Mouse (Mus musculus): Measurements from ENCODE around the gene Gm498. TPM values are rescaled to one million over a fixed set of nuclear protein-coding genes. Genes with fewer than 3 reads are reported as not detected.

Gm498 gene
- polyA plus RNA-seq, 1 experiment from 2014 or later: not detected

- Histone ChIP-seq H3K27me3 (ENCODE audit: insufficient read depth, low read length) (no peaks in the 10 kb centered on the region), H3K9me3 (replicated peaks; ENCODE audit: low read length) (no peaks in the 10 kb centered on the region), H3K9ac (ENCODE audit: low read depth, low read length) (no peak overlapping the region), H3K27ac (no peak overlapping the region), H3K4me3 (replicated peaks; ENCODE audit: low read depth, low read length) (no peak overlapping the region), H3K36me3 (ENCODE audit: insufficient read depth, low read length) (no peaks in the 10 kb centered on the region), H3K4me2 (ENCODE audit: low read length) (no peak overlapping the region), H3K4me1 (replicated peaks; ENCODE audit: insufficient read depth, low read length) (no peaks in the 10 kb centered on the region)
- TF ChIP-seq CTCF (IDR thresholded peaks at IDR 0.05; ENCODE audit: low read depth): no peak
- WGBS: 78% methylated on average over 4 of the region's 4 CpGs
- no peak for ATAC-seq (replicated peaks; ENCODE audit: low FRiP score, low read depth)
- DNase-seq (ENCODE audit: low spot score): no peak
Measured at GRCm38 (mm10) chr7:143868874-143869273, 2.2 kb downstream of the Gm498 start.

DNA sequence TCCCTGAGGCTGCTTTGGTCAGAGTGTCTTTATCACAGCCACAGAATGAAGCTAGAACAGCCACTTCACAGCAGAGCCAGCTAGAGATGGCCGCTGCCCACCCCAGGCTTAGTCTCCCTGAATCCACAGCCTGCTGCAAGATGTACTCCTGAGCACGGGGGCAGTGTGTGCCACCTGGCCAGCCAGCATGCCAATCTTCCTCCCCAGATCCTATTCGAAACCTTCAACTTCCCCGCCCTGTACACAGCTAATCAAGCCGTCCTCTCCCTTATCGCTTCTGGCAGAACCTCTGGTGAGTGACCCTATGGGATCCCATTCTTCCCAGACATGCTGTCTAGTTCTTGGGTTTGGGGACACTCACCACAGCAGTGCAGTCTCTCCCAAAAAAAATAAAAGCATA, 17.1 kb downstream of the Gm498 start:
- no peak for TF ChIP-seq CTCF (IDR thresholded peaks at IDR 0.05; ENCODE audit: low read depth)
- 77% methylated on average over 6 of the region's 6 CpGs for WGBS
- no peak overlapping the region for H3K9ac ChIP-seq (ENCODE audit: low read depth, low read length)
- H3K4me3 ChIP-seq (replicated peaks; ENCODE audit: low read depth, low read length): no peak overlapping the region
- H3K27ac ChIP-seq: no peak overlapping the region
- no peaks in the 10 kb centered on the region for H3K36me3 ChIP-seq (ENCODE audit: insufficient read depth, low read length)
- ATAC-seq (replicated peaks; ENCODE audit: low FRiP score, low read depth): no peak
- no peaks in the 10 kb centered on the region for H3K4me1 ChIP-seq (replicated peaks; ENCODE audit: insufficient read depth, low read length)
- H3K9me3 ChIP-seq (replicated peaks; ENCODE audit: low read length): no peaks in the 10 kb centered on the region
- H3K27me3 ChIP-seq (ENCODE audit: insufficient read depth, low read length): no peaks in the 10 kb centered on the region
- H3K4me2 ChIP-seq (ENCODE audit: low read length): no peak overlapping the region
- no peak for DNase-seq (ENCODE audit: low spot score)

- H3K9ac ChIP-seq (ENCODE audit: low read depth, low read length): no peak overlapping the region
- no peak for TF ChIP-seq CTCF (IDR thresholded peaks at IDR 0.05; ENCODE audit: low read depth)
- H3K4me3 ChIP-seq (replicated peaks; ENCODE audit: low read depth, low read length): no peak overlapping the region
- H3K4me1 ChIP-seq (replicated peaks; ENCODE audit: insufficient read depth, low read length): no peaks in the 10 kb centered on the region
- no peak for ATAC-seq (replicated peaks; ENCODE audit: low FRiP score, low read depth)
- H3K9me3 ChIP-seq (replicated peaks; ENCODE audit: low read length): no peaks in the 10 kb centered on the region
- H3K36me3 ChIP-seq (ENCODE audit: insufficient read depth, low read length): no peaks in the 10 kb centered on the region
- WGBS: 83% methylated on average over 2 of the region's 2 CpGs
- H3K4me2 ChIP-seq (ENCODE audit: low read length): no peak overlapping the region
- H3K27me3 ChIP-seq (ENCODE audit: insufficient read depth, low read length): no peaks in the 10 kb centered on the region
- no peak for DNase-seq (ENCODE audit: low spot score)
- no peak overlapping the region for H3K27ac ChIP-seq
Measured at GRCm38 (mm10) chr7:143891146-143891545, 24.5 kb downstream of the Gm498 start.

DNA sequence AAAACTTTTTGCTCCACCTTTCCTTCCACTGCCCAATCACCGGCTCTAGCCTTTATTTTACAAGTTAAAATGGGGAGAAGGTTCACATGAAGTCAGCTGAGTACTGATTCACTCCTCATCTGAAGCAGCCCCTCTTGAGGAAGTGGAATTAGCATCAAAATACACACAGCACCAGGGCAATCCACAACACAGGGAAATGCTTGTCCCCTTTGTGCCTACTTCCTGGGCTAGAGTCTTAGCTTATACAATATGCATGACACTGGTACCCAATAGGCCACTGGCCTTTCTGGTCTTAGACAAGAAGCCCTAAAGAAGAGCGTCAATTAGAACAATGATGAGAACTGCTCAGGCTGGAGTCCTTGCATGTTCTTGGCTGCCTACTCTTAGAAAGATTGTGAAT, 25.7 kb downstream of the Gm498 start:
- no peak for TF ChIP-seq CTCF (IDR thresholded peaks at IDR 0.05; ENCODE audit: low read depth)
- no peak for DNase-seq (ENCODE audit: low spot score)
- Histone ChIP-seq H3K4me3 (replicated peaks; ENCODE audit: low read depth, low read length) (no peak overlapping the region), H3K27me3 (ENCODE audit: insufficient read depth, low read length) (no peaks in the 10 kb centered on the region), H3K4me1 (replicated peaks; ENCODE audit: insufficient read depth, low read length) (no peaks in the 10 kb centered on the region), H3K9me3 (replicated peaks; ENCODE audit: low read length) (no peaks in the 10 kb centered on the region), H3K4me2 (ENCODE audit: low read length) (no peak overlapping the region), H3K36me3 (ENCODE audit: insufficient read depth, low read length) (no peaks in the 10 kb centered on the region), H3K9ac (ENCODE audit: low read depth, low read length) (no peak overlapping the region), H3K27ac (no peak overlapping the region)
- 67% methylated on average over 2 of the region's 2 CpGs for WGBS
- no peak for ATAC-seq (replicated peaks; ENCODE audit: low FRiP score, low read depth)

GRCm38 (mm10) chr7:143900667-143901066, 34.0 kb downstream of the Gm498 start:
- no peak overlapping the region for H3K27ac ChIP-seq
- no peaks in the 10 kb centered on the region for H3K9me3 ChIP-seq (replicated peaks; ENCODE audit: low read length)
- H3K36me3 ChIP-seq (ENCODE audit: insufficient read depth, low read length): no peaks in the 10 kb centered on the region
- no peaks in the 10 kb centered on the region for H3K27me3 ChIP-seq (ENCODE audit: insufficient read depth, low read length)
- ATAC-seq (replicated peaks; ENCODE audit: low FRiP score, low read depth) (no peak; the same call in 1 of the 2 replicates), DNase-seq (ENCODE audit: low spot score) (peak; percentile 64)
- TF ChIP-seq CTCF (IDR thresholded peaks at IDR 0.05; ENCODE audit: low read depth): peak; percentile 70
- 21% methylated on average over 2 of the region's 2 CpGs for WGBS
- H3K4me3 ChIP-seq (replicated peaks; ENCODE audit: low read depth, low read length): no peak overlapping the region
- H3K9ac ChIP-seq (ENCODE audit: low read depth, low read length): no peak overlapping the region
- H3K4me2 ChIP-seq (ENCODE audit: low read length): no peak overlapping the region
- no peaks in the 10 kb centered on the region for H3K4me1 ChIP-seq (replicated peaks; ENCODE audit: insufficient read depth, low read length)

GRCm38 (mm10) chr7:143905176-143905575, 38.5 kb downstream of the Gm498 start:
- no peak overlapping the region for H3K4me3 ChIP-seq (replicated peaks; ENCODE audit: low read depth, low read length)
- ATAC-seq (replicated peaks; ENCODE audit: low FRiP score, low read depth) (no peak), DNase-seq (ENCODE audit: low spot score) (no peak)
- H3K27ac ChIP-seq: no peak overlapping the region
- WGBS: 91% methylated on average over 1 of the region's 1 CpGs
- no peaks in the 10 kb centered on the region for H3K9me3 ChIP-seq (replicated peaks; ENCODE audit: low read length)
- peaks cover 4% of the 10 kb centered on the region; the same call in 1 of the 2 replicates for H3K4me1 ChIP-seq (replicated peaks; ENCODE audit: insufficient read depth, low read length)
- H3K36me3 ChIP-seq (ENCODE audit: insufficient read depth, low read length): no peaks in the 10 kb centered on the region
- no peak overlapping the region for H3K9ac ChIP-seq (ENCODE audit: low read depth, low read length)
- no peak overlapping the region for H3K4me2 ChIP-seq (ENCODE audit: low read length)
- TF ChIP-seq CTCF (IDR thresholded peaks at IDR 0.05; ENCODE audit: low read depth): no peak
- H3K27me3 ChIP-seq (ENCODE audit: insufficient read depth, low read length): no peaks in the 10 kb centered on the region

DNA sequence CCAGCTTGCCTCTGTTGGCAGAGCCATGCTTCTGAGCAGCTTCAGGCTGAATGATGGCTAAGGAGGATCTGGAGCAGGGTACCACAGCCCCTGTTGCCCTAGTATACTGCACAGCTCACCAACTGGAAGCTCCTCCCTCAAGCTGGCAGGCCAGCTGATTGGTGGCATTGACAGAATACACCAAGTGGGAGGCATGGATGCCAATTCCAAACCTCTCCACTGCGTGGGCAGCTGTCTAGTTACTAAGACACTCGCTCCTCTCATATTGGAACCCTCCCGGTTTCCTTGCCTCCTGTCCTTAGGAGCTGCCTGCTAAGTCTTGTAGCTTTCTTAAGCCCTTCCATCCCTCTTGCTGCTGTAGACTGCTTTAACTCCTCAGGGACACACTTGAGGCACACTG, 39.0 kb downstream of the Gm498 start:
- H3K4me1 ChIP-seq (replicated peaks; ENCODE audit: insufficient read depth, low read length): peaks cover 4% of the 10 kb centered on the region; the same call in 1 of the 2 replicates
- H3K9ac ChIP-seq (ENCODE audit: low read depth, low read length): no peak overlapping the region
- no peak overlapping the region for H3K4me3 ChIP-seq (replicated peaks; ENCODE audit: low read depth, low read length)
- TF ChIP-seq CTCF (IDR thresholded peaks at IDR 0.05; ENCODE audit: low read depth): no peak
- H3K27ac ChIP-seq: no peak overlapping the region
- H3K36me3 ChIP-seq (ENCODE audit: insufficient read depth, low read length): no peaks in the 10 kb centered on the region
- H3K4me2 ChIP-seq (ENCODE audit: low read length): no peak overlapping the region
- 64% methylated on average over 3 of the region's 3 CpGs for WGBS
- ATAC-seq (replicated peaks; ENCODE audit: low FRiP score, low read depth) (no peak), DNase-seq (ENCODE audit: low spot score) (no peak)
- no peaks in the 10 kb centered on the region for H3K27me3 ChIP-seq (ENCODE audit: insufficient read depth, low read length)
- H3K9me3 ChIP-seq (replicated peaks; ENCODE audit: low read length): no peaks in the 10 kb centered on the region
